Mouse (Mus musculus) hematopoietic stem cell, adult 5-6 weeks (primary cell): Measurements from ENCODE around the gene Stk31. TPM values are rescaled to one million over a fixed set of nuclear protein-coding genes. Genes with fewer than 3 reads are reported as not detected.
"Not testable (repeated sequence)": the region's sequence is repeated elsewhere in the genome, so short reads cannot be mapped to it uniquely, and the experiment has no call there.

Experiments
- ATAC-seq, 2 experiments: fragments of 125-278 bp in 1 of 2; replicated peaks in 1 of 2; 2 replicates each; pipeline ENCODE4 v1.8.0; 2016 to 2017; ENCODE audit warnings: inconsistent platforms in 2 of 2, mild to moderate bottlenecking in 2 of 2, moderate number of reproducible peaks in 2 of 2, low read depth in 1 of 2, moderate TSS enrichment in 1 of 2; ENCODE audit not compliant: low FRiP score in 2 of 2, poor library complexity in 2 of 2, severe bottlenecking in 2 of 2, insufficient read depth in 1 of 2, low TSS enrichment in 1 of 2
- total RNA-seq: library from RNA; stranded (forward); fragments of 172-1452, 232-1000 nt; gene quantifications from 2 replicates; pipeline ENCODE4 v1.2.3, GENCODE M21; 2017

Stk31 gene
- not detected in 2 replicates for total RNA-seq

GRCm38 (mm10) chr6:49395316-49395715 lies at the start of gene Stk31:
Stk31 (plus strand) TSS chr6:49395604.
- ATAC-seq, result no peak

- peak; percentile 17 to 53; a peak in 2 of 4 replicates for ATAC-seq
Observed at GRCm38 (mm10) chr6:49349826-49350225, 45.6 kb upstream of the Stk31 start.

- ATAC-seq, result no peak
Observed at GRCm38 (mm10) chr6:49354613-49355012, 40.8 kb upstream of the Stk31 start.

GRCm38 (mm10) chr6:49355171-49355570 lies 40.2 kb upstream of the Stk31 start:
- ATAC-seq, result no peak

GRCm38 (mm10) chr6:49360420-49360819 lies 35.0 kb upstream of the Stk31 start:
- peak in 1 of 2 experiments; percentile 48; a peak in 1 of 4 replicates for ATAC-seq

- ATAC-seq, result peak; percentile 94 to 96
Observed at GRCm38 (mm10) chr6:49367159-49368054, 28.0 kb upstream of the Stk31 start, which contains the start of gene Fam221a. Fam221a (plus strand) TSS chr6:49367739.

GRCm38 (mm10) chr6:49368212-49368611 lies 27.2 kb upstream of the Stk31 start:
- ATAC-seq, result no peak

GRCm38 (mm10) chr6:49372705-49373104 lies 22.7 kb upstream of the Stk31 start:
- no peak for ATAC-seq

GRCm38 (mm10) chr6:49373943-49374342 lies 21.5 kb upstream of the Stk31 start:
- ATAC-seq, result no peak

- ATAC-seq, result no peak
Observed at GRCm38 (mm10) chr6:49378328-49378727, 17.1 kb upstream of the Stk31 start.

GRCm38 (mm10) chr6:49394276-49394675 lies 1.1 kb upstream of the Stk31 start:
- no peak for ATAC-seq

GRCm38 (mm10) chr6:49397466-49397865 lies 2.1 kb downstream of the Stk31 start:
- no peak for ATAC-seq

GRCm38 (mm10) chr6:49398365-49398764 lies 3.0 kb downstream of the Stk31 start:
- no peak for ATAC-seq

GRCm38 (mm10) chr6:49410830-49411229 lies 15.4 kb downstream of the Stk31 start:
- ATAC-seq, result no peak

- ATAC-seq, result not testable (repeated sequence)
Observed at GRCm38 (mm10) chr6:49412967-49413366, 17.6 kb downstream of the Stk31 start.

GRCm38 (mm10) chr6:49415971-49416370 lies 20.6 kb downstream of the Stk31 start:
- ATAC-seq, result no peak

- ATAC-seq, result no peak
Observed at GRCm38 (mm10) chr6:49437306-49437705, 41.9 kb downstream of the Stk31 start.

GRCm38 (mm10) chr6:49458112-49458511 lies 62.7 kb downstream of the Stk31 start:
- ATAC-seq, result no peak

GRCm38 (mm10) chr6:49483205-49483604 lies 87.8 kb downstream of the Stk31 start:
- ATAC-seq, result no peak
